8 mouse cellular contexts compared by ENCODE assay signal in the genomic region with DNA sequence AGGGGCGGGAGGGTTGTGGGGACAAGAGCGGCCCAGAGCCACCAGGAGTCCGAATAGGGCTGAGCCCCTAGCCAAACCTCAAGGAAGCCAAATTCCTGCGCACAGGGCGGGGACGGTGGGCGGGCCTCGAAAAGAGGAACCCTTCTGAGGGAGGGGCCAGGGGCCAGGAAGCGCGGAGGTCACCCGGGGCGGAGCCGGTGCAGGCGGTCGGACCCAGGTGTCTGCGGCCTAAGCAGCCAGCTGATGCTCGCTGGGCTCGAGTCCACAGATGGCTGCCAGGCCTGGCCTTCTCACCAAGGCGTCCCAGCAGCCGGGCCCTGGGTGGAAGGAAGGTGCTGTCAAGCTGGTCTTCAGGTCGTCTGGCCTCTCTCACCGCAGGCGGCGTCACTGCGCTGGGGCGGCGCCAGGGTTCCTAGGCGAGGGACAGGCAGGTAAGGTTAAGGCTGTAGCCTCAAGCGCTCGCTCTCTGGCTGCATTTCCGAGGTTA. TPM values are rescaled to one million over a fixed set of nuclear protein-coding genes. Genes with fewer than 3 reads are reported as not detected.
A peak's percentile ranks its signal among the peaks of the same experiment; 100 is the strongest.
DNase-seq lines count a peak whose midpoint lies in the region; ATAC-seq lines count a peak whose summit lies in the region.

No protein-coding gene starts in this region.

- DNase-seq in hindbrain, embryonic 10.5 days (ENCODE audit: low spot score) = peak; percentile 50
- DNase-seq in hindbrain, embryonic 14.5 days (ENCODE audit: low spot score) = no peak
- peak; percentile 44 for DNase-seq in c-Kit-positive CD71-positive TER-119-negative erythroid progenitor cells, embryonic 14.5 days (ENCODE audit: low read depth)
- peak; percentile 73 to 84 for DNase-seq in natural killer cell, adult 2 months (ENCODE audit: low spot score in 2 of 2)
- DNase-seq in urinary bladder, postnatal 36 days (ENCODE audit: low spot score in 2 of 2) = peak; percentile 13 to 42
- no peak for DNase-seq in adipocyte (ENCODE audit: low spot score)

- peaks cover 4% of the 10 kb centered on the region for H3K9me3 ChIP-seq in hindbrain, embryonic 10.5 days
- peaks cover 8% of the 10 kb centered on the region for H3K9me3 ChIP-seq in hindbrain, embryonic 14.5 days (ENCODE audit: control insufficient read depth, low read length)
- peaks cover 8% of the 10 kb centered on the region for H3K9me3 ChIP-seq in heart, embryonic 13.5 days
- no peaks in the 10 kb centered on the region for H3K9me3 ChIP-seq in limb, embryonic 15.5 days

- ATAC-seq in hindbrain, embryonic 14.5 days (ENCODE audit: low FRiP score) = no peak
- ATAC-seq in heart, embryonic 13.5 days (ENCODE audit: extremely low read depth, insufficient number of reproducible peaks, low FRiP score, low TSS enrichment) = no peak
- ATAC-seq in limb, embryonic 15.5 days (ENCODE audit: insufficient number of reproducible peaks, low FRiP score, low TSS enrichment, low read depth) = no peak

- H3K4me2 ChIP-seq in hindbrain, embryonic 14.5 days (replicated peaks) = no peak overlapping the region
- H3K4me2 ChIP-seq in heart, embryonic 13.5 days = peak overlapping the region; percentile 57
- peak overlapping the region; percentile 34 for H3K4me2 ChIP-seq in limb, embryonic 15.5 days

- peaks cover 20% of the 10 kb centered on the region for H3K4me1 ChIP-seq in hindbrain, embryonic 10.5 days (replicated peaks)
- no peaks in the 10 kb centered on the region for H3K4me1 ChIP-seq in hindbrain, embryonic 14.5 days (replicated peaks; ENCODE audit: control insufficient read depth, insufficient read depth, low read length)
- H3K4me1 ChIP-seq in heart, embryonic 13.5 days = peaks cover 13% of the 10 kb centered on the region
- H3K4me1 ChIP-seq in limb, embryonic 15.5 days = peaks cover 9% of the 10 kb centered on the region; the same call in 1 of the 2 replicates

- H3K4me3 ChIP-seq in hindbrain, embryonic 10.5 days = peak overlapping the region; percentile 35
- no peak overlapping the region for H3K4me3 ChIP-seq in hindbrain, embryonic 14.5 days (replicated peaks; ENCODE audit: low read length)
- H3K4me3 ChIP-seq in heart, embryonic 13.5 days = peak overlapping the region; percentile 29
- H3K4me3 ChIP-seq in limb, embryonic 15.5 days = peak overlapping the region; percentile 25

- WGBS in hindbrain, embryonic 10.5 days = 13% methylated on average over 31 of the region's 31 CpGs
- WGBS in hindbrain, embryonic 14.5 days = 17% methylated on average over 31 of the region's 31 CpGs
- WGBS in heart, embryonic 13.5 days = 19% methylated on average over 31 of the region's 31 CpGs
- WGBS in limb, embryonic 15.5 days = 21% methylated on average over 31 of the region's 31 CpGs

- peak overlapping the region; percentile 17; the same call in 1 of the 2 replicates for H3K27ac ChIP-seq in hindbrain, embryonic 10.5 days
- H3K27ac ChIP-seq in hindbrain, embryonic 14.5 days = no peak overlapping the region
- H3K27ac ChIP-seq in heart, embryonic 13.5 days (replicated peaks) = no peak overlapping the region
- H3K27ac ChIP-seq in limb, embryonic 15.5 days = no peak overlapping the region

- H3K9ac ChIP-seq in hindbrain, embryonic 14.5 days = no peak overlapping the region
- H3K9ac ChIP-seq in heart, embryonic 13.5 days = peak overlapping the region; percentile 28
- no peak overlapping the region for H3K9ac ChIP-seq in limb, embryonic 15.5 days

- H3K36me3 ChIP-seq in hindbrain, embryonic 10.5 days = no peaks in the 10 kb centered on the region
- no peaks in the 10 kb centered on the region for H3K36me3 ChIP-seq in hindbrain, embryonic 14.5 days (replicated peaks; ENCODE audit: control insufficient read depth, insufficient read depth)
- no peaks in the 10 kb centered on the region for H3K36me3 ChIP-seq in heart, embryonic 13.5 days
- H3K36me3 ChIP-seq in limb, embryonic 15.5 days = no peaks in the 10 kb centered on the region

- H3K27me3 ChIP-seq in hindbrain, embryonic 10.5 days (ENCODE audit: insufficient read depth, poor library complexity, severe bottlenecking) = peaks cover 20% of the 10 kb centered on the region
- H3K27me3 ChIP-seq in hindbrain, embryonic 14.5 days (ENCODE audit: control insufficient read depth, insufficient read depth, low read length) = no peaks in the 10 kb centered on the region
- 0 out of 2 replicates have a peak, but pooled peaks cover 6% of the 10 kb centered on the region for H3K27me3 ChIP-seq in heart, embryonic 13.5 days (replicated peaks)
- no peaks in the 10 kb centered on the region for H3K27me3 ChIP-seq in limb, embryonic 15.5 days

RNA-seq across cellular contexts. Expression of a gene that starts 22.7 kb away (rescaled TPM):
- 0.80 and 1.2 TPM in 2 replicates for polyA plus RNA-seq in hindbrain, embryonic 10.5 days (2016; fragmentation: Nextera tagmentation; extraction: Ambion mirVana)
- 1.5 TPM in 2 replicates for polyA plus RNA-seq in hindbrain, embryonic 14.5 days (2014; fragmentation: Nextera tagmentation; extraction: Ambion mirVana)
- 0.47 and 0.55 TPM in 2 replicates for polyA plus RNA-seq in heart, embryonic 13.5 days (2015; fragmentation: Nextera tagmentation; extraction: Ambion mirVana)
- polyA plus RNA-seq in limb, embryonic 15.5 days (2015; fragmentation: Nextera tagmentation; extraction: Ambion mirVana) = 16.5 and 33.3 TPM in 2 replicates

Comparison
In these comparisons a context has a peak if more than half of its experiments do, and no peak if none do; other contexts are left out.
1. DNase-seq: peak in hindbrain, embryonic 10.5 days (single experiment), c-Kit-positive CD71-positive TER-119-negative erythroid progenitor cells, embryonic 14.5 days (single experiment), natural killer cell, adult 2 months (2 of 2) and urinary bladder, postnatal 36 days (2 of 2); none in hindbrain, embryonic 14.5 days (single experiment) and adipocyte (single experiment).